Mouse (Mus musculus) ES-Bruce4 (cell line): Measurements from ENCODE around the gene Slc25a39.

Experiments
- CTCF ChIP-seq: IDR thresholded peaks from one replicate; pipeline ENCODE4 v1.8.1; 2011; ENCODE audit warnings: low read depth, low read length
- POLR2A ChIP-seq: IDR thresholded peaks from one replicate; pipeline ENCODE4 v1.8.1; 2011; ENCODE audit warnings: low read length; ENCODE audit not compliant: insufficient read depth

- TF ChIP-seq CTCF = no peak
- no peak for TF ChIP-seq POLR2A
These were observed 2.1 kb upstream of the Slc25a39 start for GRCm38 (mm10) chr11:102409795-102410330.
